Mouse (Mus musculus): ENCODE data around the gene Ptch2.

- TF ChIP-seq CHD2 (IDR thresholded peaks at IDR 0.05; ENCODE audit: low read depth, low read length) (no peak), ZNF384 (IDR thresholded peaks at IDR 0.05; ENCODE audit: low read depth, low read length) (no peak)
These were observed 30.9 kb downstream of the Ptch2 start, which contains the start of gene Tctex1d4 for GRCm38 (mm10) chr4:117126675-117127290.
